Mouse (Mus musculus) heart, postnatal 36 days (tissue): Measurements from ENCODE around the gene Tnfsf15. TPM values are rescaled to one million over a fixed set of nuclear protein-coding genes. Genes with fewer than 3 reads are reported as not detected.

ENCODE experiments used
- DNase-seq, 2 experiments: peaks; one replicate each; pipeline ENCODE4 v3.0.0; 2021 to 2022
- intact Hi-C: fragments of 180-260 bp; cut with DNase I; formaldehyde crosslinking; loops from one replicate; pipeline ENCODE4 v1.15.1; 2025
- total RNA-seq, 2 experiments: library from RNA; stranded (reverse); gene quantifications; 2 replicates each; pipeline ENCODE4 v1.2.3; 2021

The Tnfsf15 gene
- total RNA-seq: not detected

DNA sequence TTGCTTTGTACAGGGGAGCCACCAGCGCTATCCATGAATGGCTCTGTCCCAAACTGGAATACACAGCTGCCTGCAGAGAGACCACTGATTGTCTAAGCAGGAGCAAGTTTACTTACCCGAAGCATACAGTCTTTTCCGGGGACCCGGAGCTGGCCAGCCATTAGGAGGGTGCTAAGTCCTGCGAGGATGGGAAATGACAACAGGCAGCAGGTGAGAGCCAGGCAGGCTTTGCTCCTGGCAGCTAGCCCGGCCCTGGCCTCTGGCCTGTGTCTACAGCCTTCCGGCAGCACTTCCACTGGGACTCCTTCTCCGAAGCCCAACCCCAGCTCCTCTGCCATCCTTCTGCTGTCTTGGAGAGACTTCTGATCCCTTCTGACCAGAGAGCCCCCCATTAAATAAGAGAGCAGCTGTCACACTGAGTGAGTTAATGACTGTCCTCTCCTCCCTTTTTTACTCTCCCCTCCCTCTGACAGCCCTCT, at the start of gene Tnfsf15:
Gene Tnfsf15, minus strand, starts transcription at position 421 of the 479 bp plus-strand sequence.
- intact Hi-C loops: no loop called here
- DNase-seq: peak; percentile 69 to 74

DNA sequence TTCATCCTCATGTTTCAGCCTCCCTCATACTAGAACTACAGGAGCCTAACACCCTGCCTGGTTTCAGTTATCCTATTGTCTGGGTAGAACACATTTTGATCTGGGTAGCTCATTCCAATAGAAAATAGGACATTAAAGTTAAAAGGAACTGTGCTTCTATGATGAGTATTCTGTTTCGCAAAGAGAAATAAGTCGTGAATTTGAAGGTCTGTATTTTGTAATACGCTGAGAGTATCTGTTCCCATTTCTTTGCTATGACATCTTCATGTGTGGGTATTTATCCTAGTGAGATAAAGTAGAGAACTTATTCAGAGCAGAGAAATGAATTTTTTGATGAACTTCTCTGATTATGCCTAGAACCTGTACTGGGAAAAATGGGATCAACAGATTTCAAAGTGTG, 47.4 kb upstream of the Tnfsf15 start:
- DNase-seq: no peak
- intact Hi-C loops: no loop called here

DNA sequence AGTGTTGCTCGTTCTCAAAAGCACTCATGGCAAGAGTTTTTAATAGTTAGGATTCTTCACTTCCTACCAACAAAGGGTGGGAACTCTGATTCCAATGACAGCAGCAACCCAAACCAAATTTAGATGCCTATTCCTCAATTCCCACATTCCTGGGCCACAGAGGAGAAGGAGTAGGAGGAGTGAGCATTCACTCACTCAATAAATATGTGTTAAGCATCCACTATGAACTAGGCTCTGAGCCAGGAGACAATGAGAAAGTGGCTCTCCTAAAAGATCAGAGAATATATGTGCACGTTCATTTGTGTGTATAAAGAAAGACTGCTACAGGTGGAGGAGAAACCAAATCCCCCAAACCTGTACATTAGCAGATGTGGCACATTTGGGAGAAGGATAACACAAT, 40.6 kb upstream of the Tnfsf15 start:
- intact Hi-C loops: no loop called here
- DNase-seq: no peak

DNA sequence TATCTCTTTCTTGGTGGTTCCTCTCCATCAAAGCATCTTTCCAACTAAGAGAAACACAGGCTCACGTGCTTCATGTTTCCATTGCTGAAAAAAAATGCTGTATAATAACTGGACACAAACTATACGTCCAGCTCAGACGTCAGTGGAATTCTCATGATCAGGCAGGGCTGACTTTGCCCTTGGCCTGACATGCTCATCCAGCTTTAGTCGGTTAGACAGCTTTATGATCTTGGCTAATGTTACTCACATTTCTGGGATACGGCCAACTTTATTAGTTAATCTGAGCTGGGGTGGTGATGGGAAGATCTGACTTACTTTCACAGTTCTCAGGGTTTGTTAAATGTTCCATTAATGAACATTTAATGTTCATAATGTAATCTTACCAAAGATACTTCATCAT, 38.9 kb upstream of the Tnfsf15 start:
- intact Hi-C loops: loop anchor here (5.0 kb wide), 1 partner anchor 277 kb away; no protein-coding TSS in a partner anchor
- no peak for DNase-seq

DNA sequence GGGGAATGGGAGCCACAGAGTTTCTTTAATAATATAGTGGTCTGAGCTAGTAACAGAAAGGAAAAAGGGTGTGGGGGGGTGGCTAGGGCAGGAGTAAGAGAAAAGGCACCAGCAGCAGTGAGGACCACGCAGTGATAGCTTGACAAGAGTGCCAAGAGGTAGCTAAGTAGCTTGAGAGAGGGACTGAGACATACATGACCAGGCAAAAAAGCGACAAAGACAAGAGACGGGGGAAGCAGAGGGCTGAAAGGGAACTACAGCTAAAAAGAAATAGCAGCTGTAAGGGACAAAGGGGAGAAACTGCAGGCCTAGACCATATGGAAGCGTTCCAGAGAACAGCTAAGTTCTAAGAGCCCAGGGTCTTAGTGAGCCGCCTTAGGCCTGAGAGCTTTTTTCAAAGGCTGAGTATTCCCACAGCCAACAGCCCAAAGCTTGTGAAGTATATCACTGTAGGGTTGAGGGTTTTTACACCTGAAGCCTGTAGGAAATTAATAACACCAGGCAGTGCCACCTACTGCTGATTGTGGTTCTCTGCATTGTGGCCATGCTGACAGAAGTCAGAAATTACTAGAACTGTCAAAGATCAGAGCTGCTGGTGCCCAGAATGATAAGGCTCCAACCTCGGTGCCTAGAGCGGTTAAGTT, 38.2 kb upstream of the Tnfsf15 start:
- intact Hi-C loops: loop anchor here (5.0 kb wide), 1 partner anchor 276 kb away; no protein-coding TSS in a partner anchor
- no peak for DNase-seq

DNA sequence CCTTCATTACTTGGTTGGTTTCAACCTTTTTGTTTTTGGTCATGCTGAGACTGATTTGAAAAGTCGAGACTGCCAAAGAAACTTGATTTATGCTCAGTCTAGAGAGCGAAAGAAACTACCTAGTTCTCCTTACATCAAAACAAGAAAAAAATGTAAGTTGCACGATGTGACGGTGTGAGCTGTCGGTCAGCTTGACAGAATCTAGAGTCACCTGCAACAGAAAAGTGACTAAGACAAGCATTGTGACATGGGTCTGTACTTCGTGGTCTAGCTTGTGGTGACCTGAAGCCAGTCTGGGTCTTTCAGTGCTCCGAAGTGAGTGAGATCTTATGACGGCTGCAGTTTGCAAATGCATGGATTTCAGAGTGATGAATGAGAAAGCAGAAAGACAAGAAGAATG, 32.3 kb upstream of the Tnfsf15 start:
- DNase-seq: no peak
- intact Hi-C loops: no loop called here

DNA sequence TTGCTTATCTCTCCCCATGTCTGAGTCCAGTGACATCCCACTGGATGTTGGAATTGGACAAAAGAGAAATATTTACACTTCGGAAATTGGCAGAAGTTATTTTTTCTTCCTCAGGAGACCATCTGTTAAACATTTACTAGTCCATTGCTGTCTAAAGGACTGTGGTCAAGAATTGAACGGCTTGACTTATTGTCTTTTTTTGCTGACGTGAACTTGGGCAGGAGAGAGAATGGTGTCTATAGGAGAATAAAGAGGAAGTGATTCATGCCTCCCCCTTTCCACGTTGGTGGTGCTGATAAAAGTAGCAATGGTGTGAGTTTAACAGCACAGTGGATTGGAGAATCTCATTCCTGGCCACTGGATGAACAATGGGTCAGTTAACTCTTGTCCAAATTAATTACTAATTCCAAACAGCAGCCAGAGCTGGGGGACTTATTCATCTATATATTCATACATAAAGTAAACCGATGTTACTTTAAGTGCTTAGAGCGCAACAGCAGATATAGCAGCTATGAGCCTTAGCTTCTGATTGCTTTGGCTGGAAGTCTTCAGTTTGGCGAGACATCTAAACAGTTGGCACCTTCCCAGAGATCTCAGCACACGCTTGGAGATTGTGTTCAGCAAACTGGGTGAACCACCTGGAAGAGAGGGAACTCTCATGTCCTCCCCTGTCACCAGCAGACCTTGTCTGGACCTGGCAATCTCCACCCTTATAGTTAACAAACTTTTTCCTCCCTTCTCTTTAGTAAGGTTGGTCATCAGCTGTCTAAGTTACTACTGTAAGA, 28.6 kb upstream of the Tnfsf15 start:
- intact Hi-C loops: no loop called here
- no peak for DNase-seq

DNA sequence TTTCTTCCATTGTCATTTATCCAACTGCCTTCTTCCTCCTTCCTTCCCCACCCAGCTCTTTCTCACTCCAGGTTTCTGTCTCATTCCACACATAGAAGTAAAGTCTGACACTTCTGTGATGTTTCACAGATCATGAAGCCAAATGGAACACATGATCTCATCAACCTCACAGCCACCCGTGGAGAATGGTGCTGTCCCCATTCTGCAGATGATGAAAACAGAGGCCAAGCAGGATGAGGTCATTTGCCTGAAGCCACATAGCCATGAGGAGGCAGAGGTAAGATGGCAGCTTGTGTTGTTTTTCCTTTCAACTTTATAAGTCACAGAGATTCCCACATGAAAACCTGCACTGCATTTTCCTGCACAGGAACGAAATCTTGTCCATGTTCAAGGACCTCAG, 27.6 kb upstream of the Tnfsf15 start:
- DNase-seq: no peak
- intact Hi-C loops: no loop called here

DNA sequence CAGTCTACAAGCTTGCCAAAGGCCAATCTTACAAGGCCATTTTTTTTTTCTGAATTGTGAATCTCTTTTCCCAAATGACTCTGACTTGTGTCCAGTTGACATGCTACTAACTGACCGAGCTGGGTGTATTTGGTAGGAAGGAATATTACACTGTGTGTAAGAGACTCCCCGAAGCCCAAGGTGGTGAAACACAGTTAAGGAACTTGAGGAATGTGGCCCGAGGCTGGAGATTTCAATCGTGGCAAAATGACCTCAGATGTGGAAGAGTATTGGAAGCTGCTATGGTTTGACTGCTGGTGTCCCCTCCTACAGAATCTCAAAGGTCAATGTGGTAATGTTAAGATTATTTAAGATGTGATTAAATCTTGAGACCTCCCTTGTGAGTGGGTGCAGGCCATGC, 26.4 kb upstream of the Tnfsf15 start:
- intact Hi-C loops: no loop called here
- no peak for DNase-seq

DNA sequence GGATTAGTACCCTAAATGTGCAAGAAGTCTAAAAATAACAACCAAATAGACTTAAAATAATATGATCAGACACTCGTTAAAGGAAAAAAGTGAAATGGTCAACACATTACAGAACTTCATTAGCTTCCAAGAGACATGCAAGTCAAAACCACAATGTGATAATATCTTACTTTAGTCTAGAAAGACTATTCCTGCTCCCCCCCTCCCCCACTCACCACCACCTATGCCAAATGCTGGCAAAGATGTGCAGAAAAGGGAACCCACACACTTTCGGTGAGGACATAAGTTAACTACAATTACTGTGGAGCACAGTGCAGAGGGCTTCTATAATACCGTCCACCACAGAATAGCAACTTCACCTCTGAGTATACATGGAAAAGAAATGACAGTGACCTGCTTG, 24.2 kb upstream of the Tnfsf15 start:
- intact Hi-C loops: no loop called here
- DNase-seq: no peak

DNA sequence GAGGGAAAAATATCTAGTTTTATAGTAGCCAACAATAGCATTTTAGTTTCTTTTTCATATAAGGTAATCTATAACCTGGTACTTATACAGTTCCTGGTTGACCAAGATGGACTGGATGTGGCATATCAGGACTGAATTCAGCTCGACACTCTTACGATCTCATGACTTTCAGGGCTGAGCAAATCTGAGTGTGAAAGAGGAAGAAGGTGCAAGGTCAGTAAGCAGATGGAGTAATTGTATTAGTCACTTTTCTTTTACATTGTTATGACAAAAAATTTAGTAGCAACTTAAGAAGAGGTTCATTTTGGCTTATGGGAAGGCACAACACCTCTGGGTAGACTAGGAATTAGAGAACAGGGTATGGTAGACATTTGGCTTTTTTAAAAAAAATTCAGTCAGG, 20.1 kb upstream of the Tnfsf15 start:
- no peak for DNase-seq

DNA sequence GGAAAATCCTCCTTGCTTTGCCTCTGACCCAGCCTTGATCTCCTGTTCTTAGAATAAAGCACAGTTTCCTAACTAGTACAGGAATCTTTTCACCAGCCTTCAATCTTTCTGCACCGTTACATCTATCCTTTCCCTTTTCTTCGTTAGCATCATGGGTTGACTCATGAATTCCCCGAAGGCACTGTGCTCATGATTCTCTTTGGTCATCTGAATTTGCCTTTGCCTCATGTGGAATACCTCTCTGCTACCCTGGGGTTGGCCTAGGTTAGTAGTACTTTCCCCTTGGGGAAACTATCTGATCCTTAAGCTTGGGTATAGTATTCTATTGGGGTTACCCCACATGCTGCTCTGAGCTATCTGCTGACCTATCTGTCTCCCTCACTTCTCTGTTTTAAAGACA, 15.0 kb upstream of the Tnfsf15 start:
- intact Hi-C loops: no loop called here
- DNase-seq: no peak

More for the DNA sequence above, 20.1 kb upstream of the Tnfsf15 start:
- intact Hi-C loops: no loop called here

DNA sequence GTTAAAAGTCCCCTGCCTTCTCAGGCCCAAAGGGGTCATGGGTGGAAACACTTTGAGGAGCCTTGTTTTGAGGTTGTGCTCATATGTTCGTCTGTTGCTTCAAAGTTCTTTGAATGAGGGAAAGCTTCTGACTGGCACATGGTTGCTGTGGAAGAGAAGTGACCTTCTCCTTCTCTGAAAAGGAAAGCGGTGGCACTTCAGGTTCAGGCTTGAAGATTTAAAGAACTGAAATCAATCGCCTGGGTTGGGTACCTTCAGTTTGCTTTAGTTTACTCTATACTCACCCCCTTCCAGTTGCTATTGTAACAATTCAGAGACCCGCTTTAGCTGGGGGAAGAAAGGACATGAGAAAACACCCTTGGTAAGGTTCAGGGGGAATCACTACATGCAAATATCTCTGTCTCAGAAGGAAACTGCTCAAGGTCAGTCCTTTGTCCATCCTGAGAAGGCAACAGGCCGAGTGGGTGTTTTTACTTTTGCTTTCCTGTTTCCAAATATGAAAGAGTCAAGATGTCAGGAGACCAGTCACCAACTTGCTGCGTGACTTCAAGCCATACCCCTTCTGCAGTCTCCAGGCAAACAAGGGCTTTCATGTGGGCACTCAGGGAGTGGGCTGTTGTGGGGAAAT, 12.7 kb upstream of the Tnfsf15 start:
- DNase-seq: no peak
- intact Hi-C loops: no loop called here

DNA sequence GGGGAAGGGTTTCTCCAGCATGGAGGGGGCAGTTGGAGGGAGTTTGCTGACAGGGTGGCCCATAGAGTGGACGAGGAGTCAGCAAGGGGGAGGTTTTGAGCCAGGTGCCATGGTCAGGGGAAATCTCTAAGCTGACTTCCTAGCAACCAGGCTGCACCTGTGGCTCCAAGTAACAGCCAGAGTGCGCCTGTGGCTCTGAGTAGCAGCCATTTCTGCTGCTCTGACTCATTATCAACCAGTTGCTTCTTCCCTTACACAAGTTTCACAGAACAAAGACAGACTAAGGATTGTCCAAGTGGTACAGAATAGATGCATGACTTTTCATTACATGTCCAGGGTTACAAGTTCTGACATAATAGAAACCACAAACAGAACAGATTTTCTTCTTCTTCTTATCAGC, 11.2 kb upstream of the Tnfsf15 start:
- intact Hi-C loops: no loop called here
- DNase-seq: no peak

DNA sequence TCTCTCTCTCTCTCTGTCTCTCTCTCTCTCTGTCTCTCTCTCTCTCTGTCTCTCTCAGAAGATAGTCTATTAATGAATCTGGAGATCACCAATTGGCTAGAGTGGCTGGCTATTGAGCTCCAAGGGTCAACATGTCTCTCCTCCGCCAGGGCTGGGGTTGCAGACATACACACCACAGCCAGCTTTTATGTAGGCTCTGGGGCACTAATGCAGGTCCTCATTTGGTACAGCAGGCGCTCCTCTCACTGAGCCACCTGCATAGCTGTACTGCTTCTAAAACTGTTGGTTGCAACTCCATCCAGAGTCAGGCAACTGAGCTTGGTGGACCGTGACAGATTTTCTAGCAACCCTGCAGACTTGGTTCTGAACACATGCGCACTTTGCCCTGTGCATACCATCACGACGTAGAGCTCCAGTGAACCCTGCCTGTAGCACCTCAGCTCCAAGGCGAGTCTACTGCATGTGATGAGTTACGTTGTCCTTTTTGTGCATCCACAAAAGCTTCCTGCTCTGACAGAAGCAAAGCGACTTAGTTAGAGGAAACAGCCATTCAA, 9.6 kb upstream of the Tnfsf15 start:
- intact Hi-C loops: no loop called here
- no peak for DNase-seq

DNA sequence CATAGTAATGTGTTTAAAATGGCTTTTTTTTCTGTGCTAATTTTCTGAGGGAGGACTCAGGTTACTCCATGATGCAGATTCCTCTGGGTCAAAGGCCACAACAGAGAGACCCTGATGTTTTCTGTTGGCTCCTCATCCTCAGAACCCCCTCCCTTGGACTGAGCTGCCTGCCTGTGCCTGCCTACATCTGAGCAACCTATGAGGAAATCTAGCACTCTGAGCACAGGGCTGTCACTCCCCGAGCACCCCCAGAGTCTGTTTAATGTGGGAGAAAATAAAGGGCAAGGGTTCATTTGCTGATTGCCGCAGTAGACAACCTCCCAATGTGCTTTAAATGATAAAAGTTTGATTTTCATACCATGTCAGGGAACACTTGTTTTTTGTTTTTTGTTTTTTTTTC, 8.9 kb upstream of the Tnfsf15 start:
- no peak for DNase-seq
- intact Hi-C loops: no loop called here

DNA sequence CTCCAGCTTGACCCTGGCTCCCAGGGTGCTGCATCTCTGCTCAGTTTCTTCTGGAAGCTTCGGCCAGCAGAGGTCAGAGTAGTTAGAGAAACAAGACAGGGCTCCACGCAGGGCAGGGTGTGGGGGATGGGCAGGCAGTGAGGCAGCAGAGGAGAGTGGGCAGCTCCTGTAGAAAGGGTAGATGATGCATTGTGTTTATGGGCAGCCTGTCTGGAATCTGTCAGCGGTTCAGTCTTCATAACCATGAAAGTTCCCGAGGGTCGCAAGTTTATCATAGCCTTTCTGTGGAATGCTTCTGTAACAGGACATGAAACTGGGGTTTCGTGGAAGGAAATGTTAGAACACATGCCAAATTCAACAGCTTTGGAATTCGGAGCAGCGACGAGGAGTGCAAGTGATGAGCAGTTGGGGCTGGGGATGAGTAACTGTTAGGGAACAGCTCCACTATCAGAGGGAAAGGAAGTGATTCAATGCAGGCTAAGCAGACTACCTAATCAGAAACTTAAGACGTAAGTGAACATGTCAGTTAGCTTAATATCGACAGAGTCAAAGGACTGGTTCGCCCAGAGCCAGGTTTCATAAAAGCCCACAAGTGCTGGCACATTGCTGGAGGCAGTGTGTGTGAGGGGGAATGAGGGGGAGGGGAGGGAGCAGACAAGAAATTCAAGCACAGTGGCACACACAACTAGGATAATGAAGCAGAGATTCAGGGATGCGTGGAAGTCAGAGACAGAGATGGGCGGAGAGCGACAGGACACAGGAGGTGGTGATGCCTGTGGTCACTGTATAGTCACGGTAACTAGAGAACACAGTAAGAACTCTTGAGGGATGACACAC, 8.0 kb upstream of the Tnfsf15 start:
- intact Hi-C loops: no loop called here
- peak; percentile 7 to 29 for DNase-seq

DNA sequence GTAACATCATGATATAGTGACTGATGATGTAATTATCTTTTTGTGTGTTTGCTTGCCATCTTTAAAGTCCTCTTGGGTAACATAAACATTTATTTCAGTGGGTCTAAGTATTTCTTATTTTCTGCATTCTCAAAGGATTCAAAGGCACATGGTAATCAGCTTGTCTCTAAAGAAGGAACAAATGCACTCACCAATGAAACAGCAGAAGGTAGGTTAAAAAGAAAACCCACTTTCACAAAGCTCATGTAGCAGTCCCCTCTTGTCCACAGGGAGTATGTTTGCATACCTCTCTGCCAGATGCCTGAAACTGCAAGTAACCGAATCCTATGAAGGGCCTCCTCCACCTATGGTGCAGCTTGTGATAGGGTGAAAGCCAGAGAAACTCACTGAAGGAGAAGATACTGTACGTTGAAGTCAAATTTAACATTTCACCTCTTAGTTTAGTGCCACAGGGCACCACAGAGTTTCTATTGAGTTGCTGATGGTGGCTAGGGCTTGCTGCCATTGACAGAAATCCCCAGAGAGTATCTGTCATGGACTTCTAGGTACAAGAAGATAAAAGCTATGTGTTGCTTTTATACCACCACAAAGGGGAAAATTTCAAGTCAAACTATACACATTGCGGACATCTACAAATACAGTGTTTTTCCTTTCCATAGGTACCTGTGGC, 3.3 kb upstream of the Tnfsf15 start:
- DNase-seq: no peak
- intact Hi-C loops: no loop called here

DNA sequence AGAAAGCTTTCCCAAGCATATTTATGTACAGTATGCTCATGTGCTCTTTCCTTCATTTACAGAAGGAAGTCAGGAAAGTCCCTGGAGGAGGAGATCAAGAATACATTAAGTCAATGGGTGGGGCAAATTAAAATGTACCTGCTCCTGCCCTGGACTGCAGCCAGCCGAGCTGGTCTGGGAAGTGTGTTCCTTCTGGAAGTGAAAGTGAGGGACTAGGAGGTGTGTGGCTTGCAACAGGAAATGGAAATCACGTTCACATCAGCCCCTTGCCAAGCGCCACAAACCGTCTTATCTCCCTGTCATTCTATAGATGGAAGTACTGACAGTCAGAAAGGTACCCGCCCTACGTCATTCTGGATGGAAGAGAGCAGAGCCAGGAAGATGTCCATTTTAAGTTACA, 358 bp upstream of the Tnfsf15 start:
- intact Hi-C loops: no loop called here
- DNase-seq: peak; percentile 11 to 26

DNA sequence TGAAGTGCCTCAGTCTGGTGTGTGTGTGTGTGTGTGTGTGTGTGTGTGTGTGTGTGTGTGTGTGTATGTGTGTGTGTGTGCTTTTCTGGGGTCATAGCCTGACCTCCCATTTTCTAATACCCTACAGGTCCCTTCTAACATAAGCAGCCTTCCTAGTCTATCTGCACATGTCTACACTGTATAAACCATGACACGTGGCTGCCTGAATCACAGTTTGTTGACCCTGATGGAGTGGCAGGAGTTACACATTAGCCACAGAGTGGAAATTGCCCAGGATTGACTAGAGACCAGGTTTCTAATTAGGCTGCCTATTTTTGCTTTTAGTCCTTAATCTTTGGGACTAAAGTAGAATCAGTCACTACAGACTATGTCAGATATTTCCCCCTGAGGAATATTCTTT, 1.3 kb downstream of the Tnfsf15 start:
- no peak for DNase-seq
- intact Hi-C loops: no loop called here
